Mouse (Mus musculus) liver, embryonic 14.5 days (tissue): ENCODE data around the gene Gm379. TPM values are rescaled to one million over a fixed set of nuclear protein-coding genes. Genes with fewer than 3 reads are reported as not detected.

ENCODE experiments used
- ATAC-seq: fragments of 200-750 bp; cut with Nextera tagmentation; 2 replicates; pipeline ENCODE4 v1.8.0; 2017; ENCODE audit warnings: moderate number of reproducible peaks, mild to moderate bottlenecking, moderate library complexity; ENCODE audit not compliant: insufficient read depth
- DNase-seq, 3 experiments: peaks; one replicate each; pipeline ENCODE4 v3.0.0-alpha.2; 2012 to 2013; ENCODE audit warnings: low read depth in 3 of 3, low spot score in 3 of 3
- H3K27ac ChIP-seq: fragments of 300-500 bp; sonication (generic); 2 replicates; pipeline ENCODE4 v1.5.1; 2014; ENCODE audit warnings: moderate library complexity, mild to moderate bottlenecking, control low read depth, inconsistent platforms
- H3K27me3 ChIP-seq: fragments of 300-500 bp; sonication (generic); 2 replicates; pipeline ENCODE4 v1.6.1; 2014; ENCODE audit warnings: mild to moderate bottlenecking, low read length, moderate library complexity; ENCODE audit not compliant: control insufficient read depth, insufficient read depth
- H3K36me3 ChIP-seq: fragments of 300-500 bp; sonication (generic); replicated peaks from 2 replicates; pipeline ENCODE4 v1.6.1; 2014; ENCODE audit warnings: low read depth; ENCODE audit not compliant: control insufficient read depth, insufficient read depth
- H3K4me1 ChIP-seq, 2 experiments: fragments of 200-500 bp in 1 of 2; fragments of 300-500 bp in 1 of 2; sonication (generic) in 1 of 2; replicated peaks; 2 replicates each; pipeline ENCODE4 v1.6.1; 2012 to 2014; ENCODE audit warnings: antibody characterized with exemption in 1 of 2, inconsistent platforms in 1 of 2, low read length in 1 of 2; ENCODE audit not compliant: control insufficient read depth in 2 of 2, insufficient read depth in 2 of 2
- H3K4me2 ChIP-seq: fragments of 300-500 bp; sonication (generic); 2 replicates; pipeline ENCODE4 v1.6.1; 2014; ENCODE audit warnings: low read depth, mild to moderate bottlenecking, control low read depth, moderate library complexity
- H3K4me3 ChIP-seq, 2 experiments: fragments of 200-500 bp in 1 of 2; fragments of 300-500 bp in 1 of 2; sonication (generic) in 1 of 2; 2 replicates each; pipeline ENCODE4 v1.5.1; 2012 to 2014; ENCODE audit warnings: low read depth in 2 of 2, low read length in 2 of 2, mild to moderate bottlenecking in 2 of 2, control low read depth in 1 of 2, inconsistent platforms in 1 of 2, moderate library complexity in 1 of 2; ENCODE audit not compliant: insufficient read depth in 1 of 2
- H3K9ac ChIP-seq: fragments of 300-500 bp; sonication (generic); replicated peaks from 2 replicates; pipeline ENCODE4 v1.6.1; 2014; ENCODE audit warnings: mild to moderate bottlenecking, control low read depth, moderate library complexity
- H3K9me3 ChIP-seq: fragments of 300-500 bp; sonication (generic); 2 replicates; pipeline ENCODE4 v1.6.1; 2016; ENCODE audit warnings: low read length, mixed read lengths; ENCODE audit not compliant: control insufficient read depth
- CTCF ChIP-seq: IDR thresholded peaks from 2 replicates; pipeline ENCODE4 v1.5.1; 2016; ENCODE audit warnings: antibody characterized with exemption, low read depth, control low read depth
- EP300 ChIP-seq: IDR thresholded peaks from 2 replicates; pipeline ENCODE4 v1.6.1; 2016; ENCODE audit warnings: antibody characterized with exemption, low read depth
- WGBS: fragments of 180-500 bp; shearing (Covaris S2); extraction: QIAGEN DNeasy Blood & Tissue Kit; methylation state at CpG from one replicate; pipeline ENCODE4 v1.1.7; 2014; ENCODE audit not compliant: insufficient replicate concordance; 5-methylcytosine and 5-hydroxymethylcytosine counted together
- polyA plus RNA-seq, 2 experiments: library from polyadenylated mRNA; depleted of rRNA in 1 of 2; stranded (reverse) in 1 of 2; unstranded in 1 of 2; fragments of >200 nt; fragmentation: Nextera tagmentation in 1 of 2; extraction: Ambion mirVana in 1 of 2; gene quantifications; 2 replicates each; pipeline versions ENCODE4 v1.2.1 to v1.2.3; 2012 to 2014

Gm379 gene
- 0.04 and 0.28 TPM in 2 replicates for polyA plus RNA-seq (2012; rRNA removed)
- polyA plus RNA-seq (2014; fragmentation: Nextera tagmentation; extraction: Ambion mirVana): 0.23 TPM in 1 of 2 replicates, not detected in the other

GRCm38 (mm10) chrX:108664885-108665284 is at the start of gene Gm379:
Gm379 (minus strand) TSS chrX:108664891.
- Histone ChIP-seq H3K4me2 (no peak within 1 kb of the TSS), H3K9ac (no peak within 1 kb of the TSS), H3K27me3 (no peaks in the 10 kb centered on the region), H3K4me3 (no peak within 1 kb of the TSS), H3K9me3 (no peaks in the 10 kb centered on the region), H3K27ac (no peak within 1 kb of the TSS), H3K4me1 (no peaks in the 10 kb centered on the region), H3K36me3 (no peaks in the 10 kb centered on the region)
- ATAC-seq (no peak), DNase-seq (no peak)
- no peak for TF ChIP-seq CTCF
- TF ChIP-seq EP300: no peak
- WGBS: 33% methylated on average over 2 of the region's 2 CpGs

DNA sequence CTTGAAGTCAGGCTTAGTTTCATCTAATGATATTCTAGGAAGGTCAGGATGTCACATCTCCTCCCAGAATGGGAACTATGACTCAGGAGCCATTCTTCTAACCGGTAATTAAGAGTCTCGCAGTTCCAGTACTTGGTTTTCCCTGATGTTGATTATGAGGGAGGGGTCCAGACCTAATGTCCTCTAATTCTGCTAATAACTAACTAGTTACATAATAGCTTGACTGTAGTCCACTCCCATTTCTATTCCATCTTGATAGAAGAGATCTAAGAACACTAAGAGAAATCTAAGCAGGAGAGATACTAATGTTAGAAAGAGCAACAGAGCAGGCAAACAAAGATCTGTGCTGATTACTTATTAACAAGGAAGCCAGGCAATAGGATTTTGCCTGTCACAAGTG is 39.6 kb upstream of the Gm379 start:
- DNase-seq: no peak
- no peak for ATAC-seq

DNA sequence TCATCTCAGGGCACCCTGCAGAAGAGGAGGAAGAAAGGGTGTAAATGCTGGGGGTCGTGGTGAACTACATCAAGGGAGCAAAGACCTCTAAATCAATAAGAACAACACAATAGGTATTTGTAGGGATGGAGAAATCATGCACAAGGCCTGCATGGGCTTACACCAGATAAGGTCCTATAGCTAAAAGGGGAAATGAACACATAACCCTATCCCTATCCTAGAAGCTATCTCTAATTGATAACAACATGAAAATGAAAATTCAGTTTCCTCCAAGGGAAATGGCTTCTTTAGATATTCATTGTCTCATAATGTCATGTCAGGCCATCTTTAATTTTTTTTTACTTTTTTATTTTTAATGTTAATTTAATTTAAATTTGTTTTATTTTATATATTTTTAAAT is 4.2 kb upstream of the Gm379 start:
- no peak overlapping the region for H3K4me2 ChIP-seq
- no peak for TF ChIP-seq CTCF
- TF ChIP-seq EP300: no peak
- ATAC-seq (no peak), DNase-seq (no peak)
- H3K9me3 ChIP-seq: no peaks in the 10 kb centered on the region
- no peak overlapping the region for H3K27ac ChIP-seq
- no peak overlapping the region for H3K4me3 ChIP-seq
- no peaks in the 10 kb centered on the region for H3K27me3 ChIP-seq
- 27% methylated on average over 1 of the region's 1 CpGs for WGBS
- H3K9ac ChIP-seq: no peak overlapping the region
- H3K4me1 ChIP-seq: no peaks in the 10 kb centered on the region
- H3K36me3 ChIP-seq: no peaks in the 10 kb centered on the region

More for the DNA sequence above, 39.6 kb upstream of the Gm379 start:
- no peak overlapping the region for H3K4me3 ChIP-seq
- H3K4me1 ChIP-seq: no peaks in the 10 kb centered on the region
- no peaks in the 10 kb centered on the region for H3K27me3 ChIP-seq
- no peaks in the 10 kb centered on the region for H3K36me3 ChIP-seq
- H3K27ac ChIP-seq: no peak overlapping the region
- WGBS: 60% methylated on average over 2 of the region's 2 CpGs
- no peak overlapping the region for H3K4me2 ChIP-seq
- no peak overlapping the region for H3K9ac ChIP-seq
- TF ChIP-seq CTCF (no peak), EP300 (no peak)
- no peaks in the 10 kb centered on the region for H3K9me3 ChIP-seq

GRCm38 (mm10) chrX:108621991-108622390 is 42.7 kb downstream of the Gm379 start:
- no peak for TF ChIP-seq EP300
- no peak for TF ChIP-seq CTCF
- no peak overlapping the region for H3K27ac ChIP-seq
- 20% methylated on average over 1 of the region's 1 CpGs for WGBS
- no peak for ATAC-seq
- no peaks in the 10 kb centered on the region for H3K9me3 ChIP-seq
- H3K4me1 ChIP-seq: no peaks in the 10 kb centered on the region
- H3K36me3 ChIP-seq: no peaks in the 10 kb centered on the region
- H3K9ac ChIP-seq: no peak overlapping the region
- H3K4me3 ChIP-seq: no peak overlapping the region
- H3K4me2 ChIP-seq: no peak overlapping the region
- H3K27me3 ChIP-seq: no peaks in the 10 kb centered on the region
- no peak for DNase-seq

DNA sequence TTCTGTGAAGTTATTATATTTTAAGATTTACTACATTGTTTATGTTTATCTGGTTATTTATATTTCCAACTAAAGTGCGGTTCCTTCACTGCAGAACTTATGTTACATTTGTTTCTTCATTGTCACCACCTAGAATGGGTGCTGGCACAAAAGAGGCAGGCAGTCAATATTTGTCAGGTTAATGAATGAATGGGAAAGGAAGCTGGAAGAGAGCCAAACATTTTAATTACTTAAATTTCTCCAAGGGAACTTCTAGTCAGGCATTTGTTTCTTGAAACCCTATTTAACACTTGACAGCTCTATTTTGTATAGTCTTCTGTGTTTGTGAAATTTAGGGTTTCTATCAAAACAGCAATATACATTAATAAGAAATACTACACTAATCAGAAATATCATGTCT is 43.8 kb downstream of the Gm379 start:
- Histone ChIP-seq H3K9me3 (no peaks in the 10 kb centered on the region), H3K36me3 (no peaks in the 10 kb centered on the region), H3K4me1 (no peaks in the 10 kb centered on the region), H3K4me3 (no peak overlapping the region), H3K9ac (no peak overlapping the region), H3K27me3 (no peaks in the 10 kb centered on the region), H3K4me2 (no peak overlapping the region), H3K27ac (no peak overlapping the region)
- WGBS: 50% methylated on average over 1 of the region's 1 CpGs
- TF ChIP-seq EP300 (no peak), CTCF (no peak)
- DNase-seq (no peak), ATAC-seq (no peak)

Other genes starting within 250 kb of the Gm379 start
- gene Brwd3, start 169.5 kb upstream of the Gm379 start, polyA plus RNA-seq (2012; rRNA removed): 0.90 and 1.1 TPM in 2 replicates
- 0.87 and 0.96 TPM in 2 replicates for gene Brwd3, start 169.5 kb upstream of the Gm379 start, polyA plus RNA-seq (2014; fragmentation: Nextera tagmentation; extraction: Ambion mirVana)